Mouse (Mus musculus) left cerebral cortex, postnatal 4 days (tissue): Measurements from ENCODE around the gene Tubb2b. TPM values are rescaled to one million over a fixed set of nuclear protein-coding genes. Genes with fewer than 3 reads are reported as not detected.

Experiments used
- DNase-seq: peaks from one replicate; pipeline ENCODE4 v3.0.0-alpha.2; 2022
- intact Hi-C: fragments of 180-260 bp; cut with DNase I; formaldehyde crosslinking; loops from one replicate; pipeline ENCODE4 v1.15.1; 2025
- total RNA-seq, 2 experiments: library from RNA; stranded (reverse); gene quantifications; 2 replicates each; pipeline ENCODE4 v1.2.3; 2021

Gene Tubb2b
- 1,000 to 10,000 TPM; 3,894 to 3,983 TPM for total RNA-seq

- intact Hi-C loops = no loop called here
- DNase-seq = peak; percentile 98
Observed at GRCm38 (mm10) chr13:34130226-34130731, at the start of gene Tubb2b. TSS of gene Tubb2b (minus strand) at chr13:34130466.

- intact Hi-C loops = no loop called here
- no peak for DNase-seq
Observed at GRCm38 (mm10) chr13:34174025-34174424, 43.8 kb upstream of the Tubb2b start.

DNA sequence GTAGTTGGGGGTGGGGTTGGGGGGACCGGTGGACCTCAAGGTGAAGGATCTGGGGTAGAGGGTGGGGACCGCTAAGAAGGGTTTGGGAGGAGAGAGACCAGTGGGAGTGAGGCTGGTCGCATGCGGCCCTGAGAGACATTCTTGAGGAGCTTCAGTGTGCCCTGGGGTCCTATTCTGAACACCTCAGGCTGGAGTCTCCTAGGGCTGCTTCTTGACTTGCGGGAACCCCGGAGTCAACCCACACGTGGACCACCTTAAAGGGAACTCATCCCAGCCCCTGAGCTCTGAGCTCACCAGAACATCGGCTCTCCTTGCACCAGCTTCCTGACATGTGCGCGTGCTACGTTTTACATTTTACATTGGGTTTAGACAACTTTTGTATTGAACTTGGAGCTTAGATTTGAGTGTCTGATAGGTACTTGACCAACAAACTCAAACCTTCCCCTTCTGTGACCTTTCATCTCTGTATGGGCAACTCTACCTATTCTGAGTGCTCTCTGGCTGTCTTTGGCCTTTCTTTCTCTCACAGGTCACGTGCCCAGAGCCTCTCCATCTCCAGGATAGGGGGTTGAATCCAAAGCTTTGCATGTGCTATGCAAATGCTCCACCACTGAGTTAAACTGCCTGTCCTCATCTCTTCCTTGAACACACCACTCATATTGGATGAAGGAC lies 33.2 kb upstream of the Tubb2b start:
- intact Hi-C loops = no loop called here

GRCm38 (mm10) chr13:34162491-34163303 lies 32.4 kb upstream of the Tubb2b start, which contains the start of gene Psmg4:
TSS of gene Psmg4 (plus strand) at chr13:34162964.
- DNase-seq = peak; percentile 95
- intact Hi-C loops = no loop called here

More for the DNA sequence above, 33.2 kb upstream of the Tubb2b start:
- DNase-seq = no peak

DNA sequence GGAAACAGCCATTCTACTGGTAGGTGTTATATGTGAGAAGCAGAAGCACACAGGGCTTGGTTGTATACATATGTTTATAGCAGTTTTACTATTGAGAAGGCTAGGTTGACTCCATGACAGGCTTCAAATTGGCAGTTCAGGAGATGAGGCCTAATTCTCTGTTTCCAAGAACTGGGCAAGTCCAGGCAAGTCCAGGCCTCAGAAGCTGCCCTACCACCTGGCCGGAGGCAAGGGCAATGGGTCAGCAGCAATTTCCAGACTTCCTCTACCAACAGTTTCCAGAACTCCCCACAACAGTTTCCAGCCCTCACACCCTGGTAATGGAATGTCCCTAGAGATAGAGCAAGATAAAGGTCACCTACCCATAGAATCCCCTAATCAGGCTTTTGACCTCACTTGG lies 29.7 kb upstream of the Tubb2b start:
- DNase-seq = no peak
- intact Hi-C loops = no loop called here

- intact Hi-C loops = no loop called here
- DNase-seq = no peak
Observed at GRCm38 (mm10) chr13:34157596-34158157, 27.4 kb upstream of the Tubb2b start.

DNA sequence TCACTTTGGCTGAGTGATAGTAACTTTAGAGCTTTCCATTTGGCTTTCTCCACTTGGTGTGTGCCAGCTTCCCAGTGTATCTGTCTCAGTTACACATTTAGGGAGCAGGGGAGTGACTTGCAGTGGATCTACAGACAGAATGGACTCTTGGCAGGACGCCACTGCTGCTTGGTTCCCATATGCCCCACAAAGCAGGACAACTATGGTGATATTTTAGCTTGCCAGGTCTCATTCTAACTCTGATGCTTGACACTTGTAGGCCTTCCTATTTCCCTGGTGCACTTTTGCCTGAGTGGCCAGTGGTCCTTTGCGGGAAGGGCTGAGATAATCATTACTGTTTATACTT lies 26.5 kb upstream of the Tubb2b start:
- DNase-seq = peak; percentile 86
- intact Hi-C loops = no loop called here

- no peak for DNase-seq
- intact Hi-C loops = no loop called here
Observed at GRCm38 (mm10) chr13:34156133-34156839, 26.0 kb upstream of the Tubb2b start.

DNA sequence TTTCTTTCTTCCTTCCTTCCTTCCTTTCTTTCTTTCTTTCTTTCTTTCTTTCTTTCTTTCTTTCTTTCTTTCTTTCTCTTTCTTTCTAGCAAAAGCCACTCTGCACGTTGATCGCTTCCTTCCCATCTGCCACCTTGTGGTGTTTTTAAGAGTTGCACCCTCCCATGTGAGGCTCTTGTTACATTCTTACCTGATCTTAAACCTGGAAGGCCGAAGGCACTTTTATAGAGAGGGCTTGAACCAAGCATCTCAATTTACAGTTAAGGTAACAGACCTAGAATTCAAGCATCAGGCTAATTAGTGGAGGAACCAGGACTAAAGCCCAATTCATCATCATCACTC lies 24.6 kb upstream of the Tubb2b start:
- intact Hi-C loops = loop anchor here (2.0 kb wide), 2 partner anchors 22 to 108 kb away; no protein-coding TSS in a partner anchor
- DNase-seq = peak; percentile 72

- intact Hi-C loops = loop anchor here (2.0 kb wide), 2 partner anchors 22 to 108 kb away; no protein-coding TSS in a partner anchor
- DNase-seq = peak; percentile 90
Observed at GRCm38 (mm10) chr13:34154217-34154930, 24.1 kb upstream of the Tubb2b start.

- intact Hi-C loops = loop anchor here (2.0 kb wide), 2 partner anchors 21 to 107 kb away; no protein-coding TSS in a partner anchor
- peak; percentile 63 for DNase-seq
Observed at GRCm38 (mm10) chr13:34153254-34154011, 23.2 kb upstream of the Tubb2b start.

- intact Hi-C loops = no loop called here
- DNase-seq = no peak
Observed at GRCm38 (mm10) chr13:34152695-34153094, 22.4 kb upstream of the Tubb2b start.

- no peak for DNase-seq
- intact Hi-C loops = no loop called here
Observed at GRCm38 (mm10) chr13:34151425-34151824, 21.2 kb upstream of the Tubb2b start.

GRCm38 (mm10) chr13:34150271-34151027 lies 20.2 kb upstream of the Tubb2b start:
- peak; percentile 89 for DNase-seq
- intact Hi-C loops = no loop called here

DNA sequence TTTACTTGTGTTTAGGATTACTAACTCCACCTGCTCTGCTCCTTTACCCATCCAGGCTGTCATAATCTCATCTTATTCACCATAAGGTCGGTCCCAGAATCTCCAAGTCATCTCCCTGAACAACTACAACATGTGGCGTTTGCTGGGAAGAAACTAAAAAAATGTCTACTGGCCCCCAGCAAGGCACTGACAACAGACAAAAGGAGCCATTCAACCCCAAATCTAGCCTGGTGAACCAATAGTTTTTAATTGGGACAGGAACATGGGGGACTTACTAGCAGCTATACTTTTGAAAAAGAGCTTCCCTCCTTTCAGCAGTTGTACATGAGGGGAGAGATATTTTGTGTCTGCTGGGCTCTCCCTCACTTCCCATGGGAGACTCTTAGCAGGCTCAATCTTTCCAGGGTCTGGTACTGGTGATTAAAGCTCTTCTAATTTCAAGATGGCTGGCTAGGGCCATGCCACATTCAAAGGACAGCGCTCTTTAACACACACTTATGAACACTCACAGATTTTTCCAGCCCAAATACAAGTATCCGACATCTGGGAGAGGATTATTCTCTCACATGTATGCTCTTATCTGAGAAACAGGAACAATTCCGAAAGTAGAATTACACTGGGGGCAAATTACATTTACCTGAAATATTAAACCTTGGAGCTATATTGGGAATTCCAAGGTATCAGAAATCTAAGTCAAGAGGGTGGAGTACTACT lies 19.4 kb upstream of the Tubb2b start:
- no peak for DNase-seq
- intact Hi-C loops = no loop called here

DNA sequence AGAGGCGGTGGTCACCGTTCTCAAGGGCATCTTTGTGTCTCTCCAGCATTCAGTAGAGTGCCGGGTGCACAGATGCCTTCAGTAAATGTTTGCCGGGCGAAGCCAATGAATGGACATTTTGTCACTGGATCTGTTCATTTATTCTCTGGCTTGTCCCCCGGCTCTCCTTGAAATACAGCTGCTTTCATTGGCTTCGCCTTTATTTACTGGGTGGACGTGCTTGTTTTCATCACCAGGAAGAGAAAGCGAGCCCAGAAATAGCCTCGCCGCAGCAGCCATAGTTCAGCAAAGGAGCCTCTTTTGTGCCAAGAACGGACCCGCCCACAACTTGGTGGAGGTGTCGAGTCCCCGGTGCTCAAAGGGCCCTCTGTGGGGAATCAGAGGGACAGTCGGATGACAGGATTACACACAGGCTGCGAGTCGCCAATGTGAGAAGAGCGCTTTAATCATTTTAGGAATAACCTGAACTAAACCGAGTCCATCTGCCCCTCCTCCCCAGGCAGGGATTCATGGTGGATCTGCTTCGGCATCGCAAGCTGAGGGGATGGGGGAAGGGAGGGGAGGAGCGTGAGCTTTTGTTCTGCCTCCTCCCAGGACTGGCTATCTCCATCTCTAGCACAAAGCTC lies 18.6 kb upstream of the Tubb2b start:
- intact Hi-C loops = no loop called here
- DNase-seq = peak; percentile 87

GRCm38 (mm10) chr13:34148181-34148580 lies 17.9 kb upstream of the Tubb2b start:
- no peak for DNase-seq
- intact Hi-C loops = no loop called here

GRCm38 (mm10) chr13:34146916-34147315 lies 16.6 kb upstream of the Tubb2b start:
- DNase-seq = no peak
- intact Hi-C loops = no loop called here
